Mouse (Mus musculus) right cerebral cortex, postnatal 4 days (tissue): Measurements from ENCODE around the gene Exog.
A peak's percentile ranks its signal among the peaks of the same experiment; 100 is the strongest.

Experiments used
- DNase-seq: peaks from one replicate; pipeline ENCODE4 v3.0.0-alpha.2; 2022

Exog gene

GRCm38 (mm10) chr9:119510902-119511301, 66.2 kb downstream of the Exog start:
- peak; percentile 48 for DNase-seq

GRCm38 (mm10) chr9:119512993-119513392, 68.2 kb downstream of the Exog start:
- DNase-seq, result no peak

- no peak for DNase-seq
These were observed 69.1 kb downstream of the Exog start for GRCm38 (mm10) chr9:119513816-119514215.

- DNase-seq, result no peak
These were observed 70.2 kb downstream of the Exog start for GRCm38 (mm10) chr9:119514986-119515385.
